Mouse (Mus musculus) 416B (cell line): Measurements from ENCODE around the gene Dlg2.

ENCODE experiments used
- DNase-seq: peaks from one replicate; pipeline ENCODE4 v3.0.0; 2011; ENCODE audit warnings: low read depth

Dlg2 gene

DNA sequence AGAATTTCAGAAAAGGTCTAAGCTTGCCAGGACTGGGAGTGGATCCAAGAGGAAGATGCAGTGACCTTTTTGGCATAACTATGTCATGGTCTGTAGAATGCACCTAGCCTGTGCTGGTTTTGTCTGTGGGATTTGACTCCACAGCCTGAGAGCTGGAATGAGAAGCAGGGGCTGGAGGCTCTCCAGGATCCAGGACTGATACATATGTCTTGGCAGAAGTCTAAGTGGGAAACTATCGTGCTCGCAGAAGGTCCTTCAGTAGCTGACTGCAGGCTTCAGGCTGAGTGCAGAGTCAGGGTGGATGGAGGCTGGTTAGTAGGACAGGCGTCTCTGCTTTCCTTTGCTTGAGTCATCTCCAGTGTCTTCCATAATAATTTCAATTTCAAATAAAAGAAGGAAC lies 807.7 kb downstream of the Dlg2 start:
- DNase-seq: no peak

DNA sequence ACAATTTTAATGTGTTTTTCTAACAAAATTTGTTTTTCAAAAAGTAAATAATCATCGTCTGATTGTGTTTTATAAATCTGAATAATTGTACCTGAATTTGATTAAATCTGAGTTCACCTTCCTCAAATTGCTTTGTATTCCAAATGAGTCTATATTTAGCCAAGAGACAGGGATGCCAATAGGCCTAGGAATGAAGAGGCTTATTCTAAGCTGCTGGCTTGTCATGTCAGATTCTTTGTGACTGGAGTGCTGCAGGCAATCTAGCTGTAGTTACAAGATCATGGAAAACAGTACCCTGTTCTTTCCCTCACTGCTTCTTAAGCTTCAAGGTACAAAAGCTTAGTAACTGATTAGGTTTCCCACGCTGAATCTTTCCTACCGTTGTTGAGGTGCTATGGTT lies 811.9 kb downstream of the Dlg2 start:
- DNase-seq: no peak

GRCm38 (mm10) chr7:91296127-91296526 lies 819.7 kb downstream of the Dlg2 start:
- no peak for DNase-seq

GRCm38 (mm10) chr7:91311177-91311576 lies 834.7 kb downstream of the Dlg2 start:
- DNase-seq: no peak

- no peak for DNase-seq
Observed at GRCm38 (mm10) chr7:91345073-91345472, 868.6 kb downstream of the Dlg2 start.

GRCm38 (mm10) chr7:91369821-91370321 lies 893.4 kb downstream of the Dlg2 start:
- DNase-seq: no peak

GRCm38 (mm10) chr7:91382281-91382680 lies 905.8 kb downstream of the Dlg2 start:
- no peak for DNase-seq

- DNase-seq: no peak
Observed at GRCm38 (mm10) chr7:91383873-91384272, 907.4 kb downstream of the Dlg2 start.

GRCm38 (mm10) chr7:91389272-91389671 lies 912.8 kb downstream of the Dlg2 start:
- DNase-seq: no peak

GRCm38 (mm10) chr7:91397827-91398226 lies 921.4 kb downstream of the Dlg2 start:
- no peak for DNase-seq

DNA sequence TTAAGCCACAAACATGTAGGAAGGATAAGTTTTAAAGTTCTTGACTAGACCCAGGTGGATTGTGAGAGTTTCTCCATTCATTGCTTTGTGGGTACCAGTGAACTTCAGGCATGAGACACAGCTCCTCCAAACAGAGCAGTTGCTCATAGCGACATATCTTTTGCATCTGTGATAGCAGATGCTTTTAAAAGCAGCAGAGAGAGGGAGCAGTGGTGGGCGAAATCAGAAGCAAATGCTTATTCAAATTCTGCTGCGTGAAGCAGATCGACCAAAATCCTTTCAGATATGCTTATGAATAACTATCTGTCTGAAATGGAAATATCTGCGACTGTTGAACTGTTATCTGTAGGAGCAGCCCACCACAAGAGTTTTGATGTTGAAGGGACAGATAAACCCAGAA lies 935.6 kb downstream of the Dlg2 start:
- DNase-seq: no peak

DNA sequence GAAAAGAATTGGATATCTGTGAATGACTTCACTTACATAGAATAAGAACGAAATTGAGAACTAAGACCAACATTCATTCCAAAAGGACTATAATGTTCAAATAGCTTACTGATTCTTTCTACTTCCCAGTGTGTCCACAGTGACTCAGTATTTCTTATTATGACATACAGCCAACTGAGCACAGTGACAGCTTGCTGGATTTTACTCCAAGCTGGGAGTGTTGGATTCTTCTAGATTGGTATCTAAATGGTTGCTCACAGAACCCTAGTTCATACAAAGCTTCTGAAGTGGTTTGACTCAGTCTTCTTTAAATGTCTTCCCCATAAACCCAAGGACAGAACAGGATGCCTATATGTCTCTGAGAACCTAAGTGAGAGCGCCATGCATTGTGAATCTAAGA lies 937.7 kb downstream of the Dlg2 start:
- DNase-seq: no peak

- no peak for DNase-seq
Observed at GRCm38 (mm10) chr7:91414749-91415148, 938.3 kb downstream of the Dlg2 start.

DNA sequence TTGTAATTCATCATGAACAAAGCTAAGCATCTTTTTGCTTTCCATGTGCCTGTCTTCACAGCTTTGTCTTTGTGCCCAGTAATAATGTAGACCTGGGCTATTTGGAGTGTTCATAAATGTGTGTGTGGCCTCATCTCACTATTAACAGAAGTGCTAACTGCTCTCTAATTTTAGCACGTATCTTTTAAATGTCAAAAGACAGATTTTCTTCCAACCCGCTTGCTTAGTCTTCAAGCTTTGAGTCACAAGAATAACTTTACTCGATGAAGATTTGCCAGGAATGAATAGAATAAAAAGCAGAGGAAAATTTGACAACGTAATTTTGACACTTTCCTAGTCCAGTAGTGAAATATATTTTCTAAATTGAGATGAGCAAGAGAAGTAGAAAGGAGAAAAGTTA lies 943.7 kb downstream of the Dlg2 start:
- no peak for DNase-seq

GRCm38 (mm10) chr7:91423784-91424183 lies 947.3 kb downstream of the Dlg2 start:
- no peak for DNase-seq

GRCm38 (mm10) chr7:91429712-91430275 lies 953.3 kb downstream of the Dlg2 start:
- DNase-seq: no peak

GRCm38 (mm10) chr7:91431594-91432240 lies 955.2 kb downstream of the Dlg2 start:
- DNase-seq: peak; percentile 52

DNA sequence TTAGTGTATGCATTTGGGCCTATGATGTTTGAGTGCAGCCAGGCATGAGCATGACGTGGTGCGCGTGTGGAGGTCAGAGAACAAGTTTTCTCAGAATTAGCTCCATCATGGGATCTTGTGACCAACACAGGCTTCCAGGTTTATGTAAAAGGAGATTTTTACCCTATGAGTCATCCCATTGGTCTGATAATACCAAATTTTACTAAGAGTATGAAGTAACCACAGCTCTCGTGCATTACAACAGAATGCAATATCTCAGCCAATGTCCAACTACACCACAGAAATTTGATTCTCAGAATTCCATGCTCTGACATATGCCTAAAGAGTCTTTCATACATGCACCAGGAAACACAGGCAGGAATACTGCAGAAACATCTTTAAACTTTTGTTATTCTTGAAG lies 956.1 kb downstream of the Dlg2 start:
- DNase-seq: no peak

GRCm38 (mm10) chr7:91434739-91435138 lies 958.3 kb downstream of the Dlg2 start:
- DNase-seq: no peak

DNA sequence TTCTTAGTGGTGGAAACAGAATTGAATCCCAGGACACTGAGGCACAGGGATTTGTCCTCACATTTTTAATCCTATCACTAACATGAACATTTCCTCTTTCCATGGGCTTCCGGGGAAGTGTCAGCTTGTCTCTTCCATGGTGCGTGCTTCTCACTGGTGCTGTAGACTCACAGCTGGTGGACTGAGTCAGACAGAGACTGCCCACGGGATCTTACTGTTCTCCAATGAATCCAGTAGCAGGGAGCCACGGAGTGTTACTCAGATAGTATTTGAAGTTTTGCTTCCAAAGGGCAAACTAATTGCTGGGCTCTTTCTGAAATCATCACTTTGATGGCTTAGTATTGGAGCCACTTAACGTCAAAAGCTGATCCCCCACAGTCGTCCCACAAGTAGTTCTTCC lies 963.9 kb downstream of the Dlg2 start:
- no peak for DNase-seq

DNA sequence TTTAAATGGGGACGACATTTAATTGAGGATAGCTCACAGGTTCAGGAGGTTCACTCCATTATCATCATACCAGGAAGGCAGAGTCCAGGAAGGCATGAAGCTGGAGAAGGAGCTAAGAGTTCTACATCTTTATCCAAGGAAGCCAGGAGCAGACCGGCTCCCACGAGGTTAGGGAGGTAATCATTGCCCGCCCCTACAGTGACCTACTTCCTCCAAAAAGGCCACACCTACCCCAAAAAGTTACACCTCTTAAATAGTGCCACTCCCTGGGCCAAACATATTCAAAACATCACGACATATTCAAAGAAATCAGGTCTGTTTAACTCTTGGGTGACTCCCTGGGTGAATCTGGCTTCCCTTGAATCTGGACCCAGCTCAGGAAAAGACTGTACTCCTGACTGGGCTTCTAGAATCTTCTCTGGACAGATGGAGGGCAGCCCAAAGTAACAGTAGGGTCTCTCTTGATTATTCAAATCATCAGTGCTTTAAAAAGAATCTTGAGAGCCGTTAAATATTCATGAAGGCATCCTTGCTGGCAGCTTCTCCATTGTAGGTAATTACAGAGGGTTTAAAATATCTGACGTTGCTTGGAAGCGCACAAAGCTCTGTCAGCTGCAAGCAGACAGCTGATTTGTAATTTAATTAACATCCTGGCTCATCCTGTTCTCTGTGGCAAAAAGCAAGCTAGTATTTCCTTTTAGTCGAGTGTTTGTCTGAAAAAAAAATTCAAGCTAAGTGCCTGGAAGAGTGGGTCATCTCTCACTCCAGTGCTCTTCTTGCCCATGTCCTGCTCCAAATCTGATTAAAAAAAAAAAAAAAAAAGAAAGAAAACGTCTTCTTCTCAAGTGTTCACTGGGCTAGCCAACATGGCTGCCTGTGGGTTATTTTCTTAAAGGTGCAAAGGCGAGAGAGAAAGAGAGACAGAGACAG lies 966.2 kb downstream of the Dlg2 start:
- no peak for DNase-seq

GRCm38 (mm10) chr7:91443377-91443714 lies 966.9 kb downstream of the Dlg2 start:
- no peak for DNase-seq

- DNase-seq: no peak
Observed at GRCm38 (mm10) chr7:91443913-91444312, 967.4 kb downstream of the Dlg2 start.
